ENCODE assay signal across 23 mouse cellular contexts in the genomic region with DNA sequence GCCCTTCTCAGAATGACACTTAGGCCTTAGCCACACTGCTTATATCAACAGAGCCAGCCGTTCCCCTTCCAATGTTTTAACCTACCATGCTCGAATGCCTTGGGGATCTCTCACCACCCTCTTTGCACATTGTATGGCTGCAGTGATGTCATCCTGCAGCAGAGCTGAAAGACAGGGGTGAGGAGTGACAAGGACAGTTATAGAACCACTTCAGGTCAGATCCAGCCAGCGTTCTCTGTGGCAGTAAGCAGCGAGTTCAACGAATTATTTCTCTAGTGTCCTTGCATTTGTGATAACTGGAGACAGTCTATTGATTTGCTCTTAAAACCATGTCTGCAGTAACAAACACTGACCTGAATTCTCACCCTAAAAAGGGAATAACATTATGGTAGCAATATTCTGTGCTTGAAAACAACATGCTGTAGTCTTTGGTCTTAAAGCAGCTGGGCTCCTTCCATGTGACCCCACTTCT. TPM values are rescaled to one million over a fixed set of nuclear protein-coding genes. Genes with fewer than 3 reads are reported as not detected.
A peak's percentile ranks its signal among the peaks of the same experiment; 100 is the strongest.
DNase-seq lines count a peak whose midpoint lies in the region; ATAC-seq and TF ChIP-seq lines count a peak whose summit lies in the region.
"Not testable (repeated sequence)": the region's sequence is repeated elsewhere in the genome, so short reads cannot be mapped to it uniquely, and the experiment has no call there.
"Had no signal": no experiment of that assay in that cellular context is flagged by ENCODE, and none has a peak within 500 bp of the region (broad histone marks: within the 10 kb centered on the region; RNA-seq: fewer than 3 reads in every experiment).

No protein-coding gene starts in this region.

- not testable (repeated sequence) for TF ChIP-seq POLR2A in bone marrow, adult 2 months (IDR thresholded peaks at IDR 0.05; ENCODE audit: borderline replicate concordance, control insufficient read depth, low read depth, low read length)

- not testable (repeated sequence) for H3K9ac ChIP-seq in heart, embryonic 11.5 days (ENCODE audit: low read depth, low read length); heart, embryonic 13.5 days; heart, embryonic 15.5 days; heart, postnatal 0 days (replicated peaks; ENCODE audit: low read depth, low read length)

- not testable (repeated sequence) for H3K36me3 ChIP-seq in heart, embryonic 11.5 days (ENCODE audit: control insufficient read depth, insufficient read depth, low read length); heart, embryonic 13.5 days; heart, embryonic 15.5 days; heart, postnatal 0 days (replicated peaks; ENCODE audit: control insufficient read depth, insufficient read depth, low read length); macrophage (ENCODE audit: inconsistent target)

- TF ChIP-seq CTCF in bone marrow, adult 2 months (IDR thresholded peaks at IDR 0.05; ENCODE audit: control insufficient read depth, insufficient read depth, low read length); heart, postnatal 0 days (IDR thresholded peaks at IDR 0.05; ENCODE audit: low read depth): not testable (repeated sequence)

- H3K27me3 ChIP-seq in heart, embryonic 11.5 days (ENCODE audit: control insufficient read depth, insufficient read depth, low read length); heart, embryonic 15.5 days; heart, postnatal 0 days (ENCODE audit: control insufficient read depth, insufficient read depth, low read length): not testable (repeated sequence)
- peaks cover 11% of the 10 kb centered on the region for H3K27me3 ChIP-seq in heart, embryonic 13.5 days (replicated peaks)

- H3K79me2 ChIP-seq in macrophage (ENCODE audit: inconsistent target) = peaks cover 15% of the 10 kb centered on the region; the same call in 1 of the 2 replicates

- not testable (repeated sequence) for H3K9me3 ChIP-seq in heart, embryonic 11.5 days (replicated peaks; ENCODE audit: control insufficient read depth, low read length); heart, embryonic 13.5 days; heart, embryonic 15.5 days (replicated peaks); heart, postnatal 0 days (replicated peaks; ENCODE audit: control insufficient read depth, low read length)

- DNase-seq in 3T3-L1 (ENCODE audit: low read depth, low spot score) = peak; percentile 93
- DNase-seq in heart, postnatal 0 days (ENCODE audit: low spot score) = not testable (repeated sequence)

- peak overlapping the region; percentile 68; the same call in 1 of the 2 replicates for H3K27ac ChIP-seq in bone marrow, adult 2 months (ENCODE audit: control insufficient read depth, insufficient read depth, low read depth, low read length, poor library complexity)
- peak overlapping the region; percentile 54; the same call in 1 of the 2 replicates for H3K27ac ChIP-seq in heart, embryonic 11.5 days (ENCODE audit: low read depth, low read length)
- peak overlapping the region; percentile 73 for H3K27ac ChIP-seq in heart, embryonic 13.5 days (replicated peaks)
- H3K27ac ChIP-seq in heart, embryonic 15.5 days = 0 out of 2 replicates have a peak overlapping the region, but pooled peaks have one; percentile 16
- not testable (repeated sequence) for H3K27ac ChIP-seq in heart, postnatal 0 days (ENCODE audit: low read depth)
- peak overlapping the region; percentile 92 for H3K27ac ChIP-seq in macrophage

- H3K4me3 ChIP-seq in bone marrow, adult 2 months (replicated peaks; ENCODE audit: control insufficient read depth, low read depth, low read length); heart, embryonic 11.5 days (ENCODE audit: low read depth, low read length); heart, embryonic 13.5 days; heart, embryonic 15.5 days; heart, postnatal 0 days (ENCODE audit: low read depth, low read length); macrophage (ENCODE audit: inconsistent target): not testable (repeated sequence)

- TF ChIP-seq EP300 in heart, postnatal 0 days (IDR thresholded peaks at IDR 0.05; ENCODE audit: low read depth) = not testable (repeated sequence)

- H3K4me2 ChIP-seq in heart, embryonic 11.5 days; heart, embryonic 13.5 days; heart, embryonic 15.5 days; heart, postnatal 0 days (ENCODE audit: low read depth, low read length): not testable (repeated sequence)

- peak; percentile 37; the same call in 1 of the 2 replicates for ATAC-seq in heart, embryonic 11.5 days (replicated peaks; ENCODE audit: insufficient number of reproducible peaks, low FRiP score, low TSS enrichment)
- not testable (repeated sequence) for ATAC-seq in heart, embryonic 13.5 days (ENCODE audit: extremely low read depth, insufficient number of reproducible peaks, low FRiP score, low TSS enrichment)
- ATAC-seq in heart, embryonic 15.5 days (replicated peaks; ENCODE audit: insufficient number of reproducible peaks, insufficient read depth, low FRiP score, low read depth) = 0 out of 2 replicates have a peak, but pooled peaks have one; percentile 69
- peak; percentile 49; the same call in 1 of the 2 replicates for ATAC-seq in heart, postnatal 0 days (ENCODE audit: insufficient read depth, low read depth)

- 77% methylated on average over 5 of the region's 5 CpGs for WGBS in bone marrow, adult 2 months
- WGBS in heart, embryonic 11.5 days (ENCODE audit: insufficient replicate concordance) = 42% methylated on average over 5 of the region's 5 CpGs
- 25% methylated on average over 5 of the region's 5 CpGs for WGBS in heart, embryonic 13.5 days
- 34% methylated on average over 5 of the region's 5 CpGs for WGBS in heart, embryonic 15.5 days
- WGBS in heart, postnatal 0 days = 33% methylated on average over 5 of the region's 5 CpGs
- WGBS in macrophage (ENCODE audit: missing documents) = 90% methylated on average over 4 of the region's 5 CpGs

- not testable (repeated sequence) for H3K4me1 ChIP-seq in bone marrow, adult 2 months (ENCODE audit: control insufficient read depth, insufficient read depth, low read length); heart, postnatal 0 days (ENCODE audit: control insufficient read depth, insufficient read depth)
- peaks cover 18% of the 10 kb centered on the region for H3K4me1 ChIP-seq in heart, embryonic 11.5 days (ENCODE audit: control insufficient read depth, insufficient read depth, low read length)
- peaks cover 32% of the 10 kb centered on the region for H3K4me1 ChIP-seq in heart, embryonic 13.5 days
- peaks cover 15% of the 10 kb centered on the region for H3K4me1 ChIP-seq in heart, embryonic 15.5 days (replicated peaks)

RNA-seq across cellular contexts. Expression of gene Lyz1, which starts 3.6 kb away (rescaled TPM):
- polyA plus RNA-seq in bone marrow, adult 2 months (2011; ENCODE audit: insufficient read depth, insufficient read length, low replicate concordance, missing spikeins) = 5.6 TPM in 1 of 2 replicates, not detected in the other
- polyA plus RNA-seq in heart, embryonic 11.5 days (2014; fragmentation: Nextera tagmentation; extraction: Ambion mirVana) = 7.2 and 13.3 TPM in 2 replicates
- polyA plus RNA-seq in heart, embryonic 13.5 days (2015; fragmentation: Nextera tagmentation; extraction: Ambion mirVana) = 8.6 and 12.2 TPM in 2 replicates
- 2.5 and 3.1 TPM in 2 replicates for polyA plus RNA-seq in heart, embryonic 15.5 days (2015; fragmentation: Nextera tagmentation; extraction: Ambion mirVana)
- total RNA-seq in heart, postnatal 0 days (2014; rRNA removed; ENCODE audit: low replicate concordance) = 0.15 and 0.73 TPM in 2 replicates
- polyA plus RNA-seq in heart, postnatal 0 days (2015; fragmentation: Nextera tagmentation; extraction: Ambion mirVana) = 0.49 and 1.4 TPM in 2 replicates
- 1 to 10 TPM in 2 of 26 experiments, under 1 TPM in 6, not detected in 18; 0.59 to 1.1 (median 0.81) TPM for total RNA-seq in macrophage (2018; cell fraction: chromatin; rRNA removed)
- 1 to 10 TPM; 2.7 to 9.2 (median 5.1) TPM for total RNA-seq in macrophage (2018; cell fraction: cytosol; rRNA removed)
- total RNA-seq in macrophage (2018; cell fraction: nucleus; rRNA removed) = 1 to 10 TPM in 25 of 26 experiments, not detected in 1; 1.0 to 5.4 (median 2.7) TPM
- 3.4 to 8.7 TPM (median 5.9 TPM) in 3 replicates for polyA plus RNA-seq in macrophage (2018)
- total RNA-seq: ES-E14; forebrain, postnatal 0 days; MEL had no signal
- polyA plus RNA-seq: C2C12; embryonic facial prominence, embryonic 10.5 days; embryonic facial prominence, embryonic 12.5 days; forebrain, embryonic 11.5 days; forebrain, embryonic 13.5 days; forebrain, embryonic 15.5 days had no signal

RNA-seq across cellular contexts. Expression of gene Lyz2, which starts 6.9 kb away (rescaled TPM):
- 276 and 1,158 TPM in 2 replicates for polyA plus RNA-seq in bone marrow, adult 2 months (2011; ENCODE audit: insufficient read depth, insufficient read length, low replicate concordance, missing spikeins)
- 65.0 and 75.3 TPM in 2 replicates for polyA plus RNA-seq in heart, embryonic 11.5 days (2014; fragmentation: Nextera tagmentation; extraction: Ambion mirVana)
- 90.5 and 115 TPM in 2 replicates for polyA plus RNA-seq in heart, embryonic 13.5 days (2015; fragmentation: Nextera tagmentation; extraction: Ambion mirVana)
- polyA plus RNA-seq in heart, embryonic 15.5 days (2015; fragmentation: Nextera tagmentation; extraction: Ambion mirVana) = 80.7 and 124 TPM in 2 replicates
- total RNA-seq in heart, postnatal 0 days (2014; rRNA removed; ENCODE audit: low replicate concordance) = 37.1 and 40.6 TPM in 2 replicates
- polyA plus RNA-seq in heart, postnatal 0 days (2015; fragmentation: Nextera tagmentation; extraction: Ambion mirVana) = 54.7 and 61.6 TPM in 2 replicates
- total RNA-seq in macrophage (2018; cell fraction: chromatin; rRNA removed) = 1,000 to 10,000 TPM in 1 of 26 experiments, 100 to 1,000 TPM in 25; 167 to 1,242 (median 625) TPM
- over 10,000 TPM in 25 of 26 experiments, 1,000 to 10,000 TPM in 1; 9,978 to 23,163 (median 15,255) TPM for total RNA-seq in macrophage (2018; cell fraction: cytosol; rRNA removed)
- over 10,000 TPM in 2 of 26 experiments, 1,000 to 10,000 TPM in 24; 1,420 to 12,393 (median 7,308) TPM for total RNA-seq in macrophage (2018; cell fraction: nucleus; rRNA removed)
- 16,156 to 35,026 TPM (median 20,022 TPM) in 3 replicates for polyA plus RNA-seq in macrophage (2018)
- total RNA-seq: MEL had no signal

RNA-seq across cellular contexts. Expression of gene 9530003J23Rik, which starts 50.6 kb away (rescaled TPM):
- polyA plus RNA-seq in bone marrow, adult 2 months (2011; ENCODE audit: insufficient read depth, insufficient read length, low replicate concordance, missing spikeins) = not detected in 2 replicates
- not detected in 2 replicates for polyA plus RNA-seq in heart, embryonic 11.5 days (2014; fragmentation: Nextera tagmentation; extraction: Ambion mirVana)
- polyA plus RNA-seq in heart, embryonic 13.5 days (2015; fragmentation: Nextera tagmentation; extraction: Ambion mirVana) = not detected in 2 replicates
- polyA plus RNA-seq in heart, embryonic 15.5 days (2015; fragmentation: Nextera tagmentation; extraction: Ambion mirVana) = not detected in 2 replicates
- total RNA-seq in heart, postnatal 0 days (2014; rRNA removed; ENCODE audit: low replicate concordance) = not detected in 2 replicates
- polyA plus RNA-seq in heart, postnatal 0 days (2015; fragmentation: Nextera tagmentation; extraction: Ambion mirVana) = not detected in 2 replicates
- total RNA-seq in macrophage (2018; cell fraction: chromatin; rRNA removed) = not detected
- total RNA-seq in macrophage (2018; cell fraction: cytosol; rRNA removed) = not detected
- total RNA-seq in macrophage (2018; cell fraction: nucleus; rRNA removed) = not detected
- not detected in 3 replicates for polyA plus RNA-seq in macrophage (2018)
- total RNA-seq: adrenal gland, adult 18-20 months; adrenal gland, adult 8-10 months; adrenal gland, postnatal 14 days; adrenal gland, postnatal 36 days; ES-E14; forebrain, postnatal 0 days; MEL had no signal
- polyA plus RNA-seq: cerebellum, adult 2 months; cortical plate, adult 2 months; embryonic facial prominence, embryonic 10.5 days; embryonic facial prominence, embryonic 12.5 days; embryonic facial prominence, embryonic 14.5 days; forebrain, embryonic 11.5 days; forebrain, embryonic 13.5 days; forebrain, embryonic 15.5 days had no signal

Comparison
In these comparisons a context has a peak if more than half of its experiments do, and no peak if none do; other contexts are left out.
1. RNA of gene Lyz2, which starts 6.9 kb away (polyA plus RNA-seq): 16,156 to 35,026 TPM in macrophage; 276 to 1,158 TPM in bone marrow, adult 2 months, 90.5 to 115 TPM in heart, embryonic 13.5 days, 80.7 to 124 TPM in heart, embryonic 15.5 days, 65.0 to 75.3 TPM in heart, embryonic 11.5 days and 54.7 to 61.6 TPM in heart, postnatal 0 days; every median in the first group is over 10 times any median in the second.